Mouse (Mus musculus) olfactory bulb, adult 2 months (tissue): Measurements from ENCODE around the gene Dnttip1.

Experiments used
- CTCF ChIP-seq: fragments of 200-500 bp; IDR thresholded peaks from 2 replicates; pipeline ENCODE4 v1.5.1; 2012; ENCODE audit warnings: low read depth, mild to moderate bottlenecking, low read length, moderate library complexity; ENCODE audit not compliant: insufficient read depth
- POLR2A ChIP-seq: fragments of 200-500 bp; IDR thresholded peaks from 2 replicates; pipeline ENCODE4 v1.6.1; 2012; ENCODE audit warnings: mild to moderate bottlenecking, low read depth, low read length, moderate library complexity; ENCODE audit not compliant: insufficient read depth

DNA sequence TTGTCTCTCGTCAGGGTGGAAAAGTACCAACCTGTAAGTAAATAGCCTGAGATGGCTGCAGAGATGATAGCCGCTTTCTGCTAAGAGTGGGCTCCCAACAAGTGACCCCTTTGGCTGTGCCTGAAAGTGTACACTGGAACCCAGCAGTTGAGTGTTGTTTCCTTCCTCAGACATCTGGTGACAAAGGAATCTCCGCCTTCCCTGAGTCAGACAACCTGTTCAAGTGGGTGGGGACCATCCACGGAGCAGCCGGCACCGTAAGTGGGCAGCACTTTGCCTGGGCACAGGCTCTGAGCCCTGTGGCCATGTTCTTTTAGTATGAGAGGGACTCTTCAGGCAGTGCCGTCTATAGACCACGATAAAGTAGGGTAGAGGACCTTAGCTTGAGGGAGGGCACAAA, 25.3 kb downstream of the Dnttip1 start:
- TF ChIP-seq POLR2A (no peak), CTCF (no peak)
